Mouse (Mus musculus): ENCODE measurements around the gene Gmds.
A peak's percentile ranks its signal among the peaks of the same experiment; 100 is the strongest.

The Gmds gene

DNA sequence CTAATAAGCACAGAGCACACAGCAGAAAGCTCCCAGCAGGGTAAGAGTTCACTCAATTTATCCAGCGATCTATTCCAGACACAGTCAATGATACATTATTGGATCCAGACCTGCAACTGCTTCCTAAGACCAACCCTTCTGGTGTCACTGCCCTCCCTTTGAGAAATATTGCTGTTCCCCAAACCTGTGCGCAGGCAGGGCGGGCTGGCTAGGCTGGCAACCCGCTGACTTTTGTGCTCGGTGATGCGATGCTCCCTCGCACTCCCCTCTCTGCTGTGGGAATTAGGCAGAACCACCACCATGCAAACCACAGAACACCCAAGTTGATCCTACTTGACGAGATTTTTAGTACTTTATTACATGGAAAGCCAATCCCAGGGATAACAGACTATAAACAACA is 304.4 kb downstream of the Gmds start:
- no peak for DNase-seq (ENCODE audit: extremely low spot score)

DNA sequence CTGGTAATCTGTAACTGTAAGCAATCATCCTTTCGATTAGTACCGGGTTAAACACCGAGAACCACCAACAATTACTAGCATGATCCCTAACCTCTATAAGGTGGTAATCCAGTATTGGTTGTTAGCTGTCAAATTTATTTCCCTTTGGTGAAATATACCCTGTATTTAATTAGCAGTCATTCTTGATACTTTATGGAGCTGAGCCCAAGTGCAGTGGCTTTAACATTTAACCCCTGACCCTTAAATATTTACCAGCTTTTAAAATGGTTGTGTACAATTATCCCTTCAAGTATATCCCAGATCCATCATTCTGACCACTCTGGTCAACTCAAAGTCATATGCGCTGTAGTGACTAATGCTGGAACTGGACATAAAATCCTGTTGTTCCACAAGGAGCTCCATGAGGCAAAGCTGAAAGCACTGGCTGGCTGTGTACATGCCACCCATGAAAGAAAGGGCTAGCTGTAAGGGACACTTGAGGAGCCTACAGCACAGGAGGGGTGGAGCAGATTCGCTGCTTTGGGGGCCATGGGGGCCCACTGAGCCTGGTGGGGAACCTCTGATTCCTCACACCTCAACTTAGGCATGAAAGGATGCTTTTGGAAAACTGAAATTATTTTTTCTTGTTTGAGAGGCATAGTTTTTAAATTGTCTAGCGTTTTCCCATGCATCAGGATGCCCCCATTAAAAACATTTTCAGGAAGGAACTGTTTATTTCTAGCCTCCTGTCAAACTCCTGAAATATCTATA is 312.1 kb downstream of the Gmds start:
- DNase-seq (ENCODE audit: extremely low spot score) = no peak

GRCm38 (mm10) chr13:32024822-32025221 is 313.7 kb downstream of the Gmds start:
- DNase-seq (ENCODE audit: extremely low spot score) = no peak

GRCm38 (mm10) chr13:32020455-32021249 is 317.9 kb downstream of the Gmds start:
- DNase-seq (ENCODE audit: extremely low spot score) = no peak

DNA sequence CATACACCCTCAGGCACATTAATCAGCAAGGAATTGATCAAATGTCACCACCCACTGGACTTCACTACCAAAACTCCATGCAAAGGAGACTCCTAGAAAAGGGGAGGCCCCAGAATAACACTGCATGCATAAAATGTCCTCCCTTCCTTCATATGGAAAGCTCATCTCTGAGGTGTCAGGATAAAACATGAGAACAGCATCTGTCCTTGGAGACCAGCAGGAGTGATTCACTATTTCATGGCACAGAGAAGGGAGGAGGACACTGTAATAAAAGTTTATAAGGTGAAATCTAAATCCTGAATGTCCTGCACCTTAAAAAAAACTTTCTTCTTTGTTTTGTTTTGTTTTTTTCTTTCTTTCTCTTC is 319.3 kb downstream of the Gmds start:
- no peak for DNase-seq (ENCODE audit: extremely low spot score)

GRCm38 (mm10) chr13:32018518-32019255 is 319.9 kb downstream of the Gmds start:
- DNase-seq (ENCODE audit: extremely low spot score) = no peak

DNA sequence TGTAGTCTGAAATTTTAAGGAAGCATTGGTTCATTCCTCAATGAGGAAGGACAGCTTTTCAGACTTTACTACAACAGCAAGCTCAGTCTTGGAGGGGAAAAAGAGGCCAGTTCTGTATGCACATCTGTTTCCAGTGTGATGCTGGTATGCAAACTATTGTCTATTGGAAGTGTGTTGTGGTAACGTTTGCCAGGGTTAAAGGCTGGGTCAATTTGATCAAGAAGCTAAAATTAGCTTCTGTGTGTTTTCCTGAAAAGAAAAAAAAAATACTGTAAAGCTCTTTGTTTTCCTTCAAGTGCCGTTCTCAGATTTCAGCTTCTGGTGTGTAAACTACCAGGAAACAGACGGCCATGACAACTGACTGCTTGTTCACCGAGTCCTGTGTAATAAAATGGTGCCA is 329.7 kb downstream of the Gmds start:
- peak; percentile 53 for DNase-seq (ENCODE audit: extremely low spot score)

- peak; percentile 28 for DNase-seq (ENCODE audit: extremely low spot score)
Observed at GRCm38 (mm10) chr13:32008116-32008641, 330.4 kb downstream of the Gmds start.

GRCm38 (mm10) chr13:31993391-31993790 is 345.1 kb downstream of the Gmds start:
- DNase-seq (ENCODE audit: extremely low spot score) = no peak

- peak; percentile 22 for DNase-seq (ENCODE audit: extremely low spot score)
Observed at GRCm38 (mm10) chr13:31992409-31993201, 345.9 kb downstream of the Gmds start.

DNA sequence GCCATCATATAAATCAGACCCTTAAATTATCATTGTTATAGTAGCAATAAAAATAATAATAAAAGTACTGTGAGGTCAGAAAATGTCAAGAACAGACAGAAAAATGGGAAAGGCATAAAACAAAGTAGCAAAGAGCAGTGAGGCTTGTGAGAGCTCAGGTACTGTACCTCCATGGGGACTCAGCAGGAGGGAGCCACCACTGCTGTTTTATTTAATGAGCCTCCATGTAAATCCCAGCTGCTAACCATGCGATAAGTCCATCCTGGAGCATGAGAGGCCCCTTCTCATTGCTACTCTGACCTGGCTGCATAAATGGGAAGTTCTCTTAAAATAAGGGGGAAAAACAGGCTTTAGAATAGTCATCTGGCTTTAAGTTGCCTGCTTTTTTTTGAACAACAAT is 357.3 kb downstream of the Gmds start:
- DNase-seq (ENCODE audit: extremely low spot score) = no peak

GRCm38 (mm10) chr13:31978126-31978525 is 360.4 kb downstream of the Gmds start:
- DNase-seq (ENCODE audit: extremely low spot score) = no peak

DNA sequence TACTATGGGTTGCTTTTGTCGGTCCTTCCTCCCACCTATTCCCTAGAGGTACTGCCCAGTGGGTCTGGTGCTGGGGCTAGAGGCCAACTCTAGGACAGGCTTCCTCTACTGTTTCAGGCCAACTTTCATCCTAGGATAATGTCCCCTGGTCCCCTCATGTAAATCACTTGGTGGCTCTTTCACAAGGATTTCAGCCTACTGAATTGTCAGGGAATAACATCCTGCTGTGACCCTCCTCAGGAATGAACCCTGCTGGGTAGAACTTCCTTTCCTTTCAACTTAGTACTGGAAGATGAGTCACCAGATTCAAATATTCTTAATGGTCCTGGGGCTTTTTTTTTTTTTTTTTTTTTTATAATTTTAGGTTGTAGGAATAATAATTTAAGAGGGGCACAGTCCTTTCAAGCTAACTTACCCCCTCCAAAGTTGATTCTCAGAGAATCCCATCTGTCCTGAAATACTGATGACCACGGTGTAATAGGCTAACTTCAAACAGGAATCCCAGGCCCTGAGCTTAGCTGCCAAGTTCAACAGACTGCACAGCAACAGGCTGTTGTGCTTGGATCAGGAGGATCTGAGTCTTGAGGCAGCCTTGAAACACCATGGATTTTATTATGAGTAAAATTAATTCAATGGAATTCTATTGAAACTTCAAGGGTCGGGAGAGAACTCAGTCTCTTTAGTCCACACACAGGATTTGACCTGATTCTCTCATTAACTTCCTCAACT is 363.6 kb downstream of the Gmds start:
- no peak for DNase-seq (ENCODE audit: extremely low spot score)

GRCm38 (mm10) chr13:31971040-31971501 is 367.5 kb downstream of the Gmds start:
- peak; percentile 60 for DNase-seq (ENCODE audit: extremely low spot score)

GRCm38 (mm10) chr13:31968272-31968671 is 370.3 kb downstream of the Gmds start:
- no peak for DNase-seq (ENCODE audit: extremely low spot score)

DNA sequence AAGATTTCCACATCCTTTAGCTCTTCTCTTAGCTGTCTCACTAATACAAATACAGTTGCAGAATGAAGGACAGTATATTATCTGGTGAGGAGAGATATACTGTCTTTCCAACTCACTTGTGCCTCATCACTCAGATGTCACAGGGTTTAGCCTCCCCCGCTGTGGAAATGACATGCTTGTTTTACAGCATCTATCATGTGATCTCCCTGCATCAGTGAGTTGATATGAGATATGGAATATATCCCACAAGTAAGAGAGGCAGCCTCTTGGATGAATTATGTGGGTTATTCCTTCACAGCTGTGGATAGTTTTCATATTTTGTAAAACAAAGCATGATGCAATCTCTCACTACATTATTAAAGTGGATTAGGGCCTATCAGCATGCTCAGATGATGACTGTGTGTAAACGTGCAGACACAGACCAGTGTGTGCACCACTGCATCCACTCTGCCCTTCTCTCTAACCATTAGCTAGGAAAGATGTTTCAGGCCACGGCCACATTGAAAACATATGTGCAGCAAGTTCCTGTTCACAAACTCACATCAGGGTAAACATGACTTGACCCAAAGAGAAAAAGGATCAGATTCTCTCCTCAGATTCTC is 371.5 kb downstream of the Gmds start:
- no peak for DNase-seq (ENCODE audit: extremely low spot score)

DNA sequence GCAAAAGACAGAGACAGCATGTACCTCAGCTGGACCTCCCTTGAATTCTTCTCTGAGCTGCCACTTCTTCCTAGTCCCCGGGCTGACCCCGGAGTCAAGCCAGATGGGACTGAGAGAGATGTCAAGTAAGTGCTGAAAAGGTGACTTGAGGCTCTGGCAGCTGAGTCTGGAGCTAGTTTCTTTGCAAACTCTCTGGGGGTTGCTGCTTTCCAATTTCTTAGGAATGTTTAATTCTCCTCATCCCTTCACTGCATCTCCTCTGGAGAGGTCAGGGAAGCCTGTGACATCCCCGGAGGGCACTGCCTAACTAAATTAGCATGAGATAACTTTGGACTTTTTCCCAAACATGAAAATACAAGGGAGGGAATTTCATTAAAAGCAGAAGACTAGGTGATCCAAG is 378.0 kb downstream of the Gmds start:
- DNase-seq (ENCODE audit: extremely low spot score) = peak; percentile 50

GRCm38 (mm10) chr13:31958346-31959335 is 379.9 kb downstream of the Gmds start:
- no peak for DNase-seq (ENCODE audit: extremely low spot score)

- no peak for DNase-seq (ENCODE audit: extremely low spot score)
Observed at GRCm38 (mm10) chr13:31956584-31956983, 382.0 kb downstream of the Gmds start.

Measured in embryo, embryonic 9.5 days (tissue).